Mouse (Mus musculus): Measurements from ENCODE around the gene Spock2. TPM values are rescaled to one million over a fixed set of nuclear protein-coding genes. Genes with fewer than 3 reads are reported as not detected.

Spock2 gene
- polyA plus RNA-seq, 1 experiment = 499 TPM

DNA sequence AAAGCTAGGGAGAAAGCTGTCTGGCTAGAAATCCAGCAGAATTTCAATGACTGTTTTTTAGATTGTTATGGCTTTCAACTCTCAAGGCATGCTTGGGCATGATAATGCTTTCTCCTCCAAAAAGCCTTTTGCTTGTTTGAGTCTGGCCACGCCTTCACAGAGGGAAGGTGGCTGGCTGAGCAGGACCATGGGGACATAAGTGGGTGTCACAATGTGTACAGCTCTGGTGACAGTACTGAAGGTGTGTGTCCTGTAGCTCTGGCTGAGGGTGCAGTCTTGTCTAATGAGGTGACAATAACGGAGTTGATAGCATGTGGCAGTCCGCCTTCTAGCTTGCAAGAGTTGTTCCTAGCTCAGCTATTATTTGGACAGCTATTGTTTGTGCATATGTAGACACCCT lies 25.8 kb upstream of the Spock2 start:
- no peaks in the 10 kb centered on the region for H3K27me3 ChIP-seq (ENCODE audit: control insufficient read depth, insufficient read depth, low read length)
- TF ChIP-seq POLR2A (IDR thresholded peaks at IDR 0.05; ENCODE audit: borderline replicate concordance, insufficient read depth, low read length) (no peak), CTCF (IDR thresholded peaks at IDR 0.05; ENCODE audit: borderline replicate concordance, insufficient read depth, low read depth, low read length) (no peak)
- 87% methylated on average over 3 of the region's 3 CpGs for WGBS
- DNase-seq = no peak
- H3K27ac ChIP-seq (ENCODE audit: insufficient read depth, low read length) = no peak overlapping the region
- H3K4me3 ChIP-seq (replicated peaks; ENCODE audit: insufficient read depth, low read depth, low read length) = no peak overlapping the region
- peaks cover 26% of the 10 kb centered on the region for H3K4me1 ChIP-seq (ENCODE audit: control insufficient read depth, insufficient read depth, low read length)

DNA sequence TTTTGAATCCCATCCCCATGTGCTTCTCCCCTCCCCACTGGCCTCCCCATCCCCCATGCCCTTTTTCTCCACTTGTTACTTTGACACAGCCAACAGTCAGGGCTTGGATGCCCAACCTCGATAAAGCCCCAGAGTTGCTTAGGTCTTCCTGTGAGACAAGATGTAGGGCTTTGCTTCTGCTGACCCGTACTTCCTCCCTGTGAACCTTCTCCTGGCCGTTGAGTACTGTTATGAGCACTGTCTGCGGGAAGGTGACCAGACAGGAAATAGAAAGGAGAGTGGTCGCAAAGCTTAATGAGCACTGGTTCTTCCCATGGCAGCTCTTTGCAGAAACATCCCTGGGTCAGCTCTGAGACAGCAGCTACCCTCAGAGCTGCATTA lies 25.4 kb upstream of the Spock2 start:
- H3K4me3 ChIP-seq (replicated peaks; ENCODE audit: insufficient read depth, low read depth, low read length) = no peak overlapping the region
- TF ChIP-seq POLR2A (IDR thresholded peaks at IDR 0.05; ENCODE audit: borderline replicate concordance, insufficient read depth, low read length) = no peak
- no peak for TF ChIP-seq CTCF (IDR thresholded peaks at IDR 0.05; ENCODE audit: borderline replicate concordance, insufficient read depth, low read depth, low read length)
- H3K27me3 ChIP-seq (ENCODE audit: control insufficient read depth, insufficient read depth, low read length) = no peaks in the 10 kb centered on the region
- DNase-seq = no peak
- peak overlapping the region; percentile 69; the same call in 1 of the 2 replicates for H3K27ac ChIP-seq (ENCODE audit: insufficient read depth, low read length)
- WGBS = 63% methylated on average over 5 of the region's 5 CpGs
- H3K4me1 ChIP-seq (ENCODE audit: control insufficient read depth, insufficient read depth, low read length) = peaks cover 26% of the 10 kb centered on the region

DNA sequence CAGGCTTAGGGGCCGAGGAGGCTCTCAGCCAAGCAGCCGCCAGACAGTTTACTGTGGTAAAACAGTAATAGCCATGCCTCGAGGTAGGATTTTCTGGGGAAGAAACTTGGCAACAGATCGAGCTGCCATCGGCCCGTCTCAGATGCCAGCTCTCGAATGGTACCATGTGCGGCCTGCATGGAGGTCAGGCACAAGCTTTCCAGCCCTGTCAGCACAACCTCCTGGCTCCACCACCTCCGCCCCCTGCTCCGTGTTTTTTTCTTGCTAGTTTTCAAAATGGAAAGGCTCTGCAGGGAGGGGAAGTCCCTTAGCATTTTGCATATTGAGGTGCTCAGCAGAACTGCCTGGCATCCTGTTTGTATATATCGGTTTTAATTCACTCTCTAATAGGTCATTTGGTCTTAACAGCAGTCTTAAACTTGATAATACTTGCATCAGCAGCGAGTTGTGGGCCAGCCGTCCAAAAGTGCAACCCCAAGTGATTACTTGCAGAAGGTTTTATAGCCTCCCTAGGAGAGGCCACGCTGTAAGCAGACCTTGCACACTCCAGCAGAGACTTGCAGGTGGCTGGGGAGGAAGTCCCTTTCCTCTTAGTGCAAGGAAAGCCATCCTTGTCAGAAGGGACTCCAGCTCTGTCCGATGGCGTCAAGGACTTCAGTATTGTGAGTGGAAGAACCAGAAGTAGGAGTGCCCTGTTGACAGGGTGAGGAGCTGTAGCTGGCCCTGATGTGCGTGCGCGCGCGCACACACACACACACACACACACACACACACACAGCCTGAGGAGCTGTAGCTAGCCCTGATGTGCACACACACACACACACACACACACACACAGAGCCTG lies 24.8 kb upstream of the Spock2 start:
- TF ChIP-seq POLR2A (IDR thresholded peaks at IDR 0.05; ENCODE audit: borderline replicate concordance, insufficient read depth, low read length) (no peak), CTCF (IDR thresholded peaks at IDR 0.05; ENCODE audit: borderline replicate concordance, insufficient read depth, low read depth, low read length) (no peak)
- Histone ChIP-seq H3K27ac (ENCODE audit: insufficient read depth, low read length) (peak overlapping the region; percentile 69), H3K4me3 (replicated peaks; ENCODE audit: insufficient read depth, low read depth, low read length) (no peak overlapping the region), H3K27me3 (ENCODE audit: control insufficient read depth, insufficient read depth, low read length) (no peaks in the 10 kb centered on the region), H3K4me1 (ENCODE audit: control insufficient read depth, insufficient read depth, low read length) (peaks cover 26% of the 10 kb centered on the region)
- 51% methylated on average over 21 of the region's 21 CpGs for WGBS
- DNase-seq = peak; percentile 36 to 45

DNA sequence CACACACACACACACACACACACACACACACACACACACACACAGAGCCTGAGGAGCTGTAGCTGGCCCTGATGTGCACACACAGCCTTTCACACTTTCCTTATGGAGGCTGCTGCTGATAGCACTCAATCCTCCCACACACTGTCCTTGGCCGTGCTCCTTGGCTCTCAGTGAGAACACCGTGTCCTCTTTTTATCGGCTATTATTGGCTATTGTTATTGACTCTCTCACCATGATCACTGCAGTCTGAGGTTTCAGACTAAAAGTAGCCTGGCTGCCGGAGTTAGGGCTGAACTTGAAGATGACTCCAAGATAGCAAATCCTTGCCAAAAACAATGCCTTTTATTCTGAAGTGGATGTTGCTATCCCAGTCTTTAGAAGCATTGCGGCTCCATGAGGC lies 24.1 kb upstream of the Spock2 start:
- peak; percentile 33 to 63 for DNase-seq
- Histone ChIP-seq H3K27me3 (ENCODE audit: control insufficient read depth, insufficient read depth, low read length) (no peaks in the 10 kb centered on the region), H3K4me3 (replicated peaks; ENCODE audit: insufficient read depth, low read depth, low read length) (no peak overlapping the region), H3K4me1 (ENCODE audit: control insufficient read depth, insufficient read depth, low read length) (peaks cover 26% of the 10 kb centered on the region), H3K27ac (ENCODE audit: insufficient read depth, low read length) (peak overlapping the region; percentile 69; the same call in 1 of the 2 replicates)
- no peak for TF ChIP-seq POLR2A (IDR thresholded peaks at IDR 0.05; ENCODE audit: borderline replicate concordance, insufficient read depth, low read length)
- WGBS = 24% methylated on average over 5 of the region's 5 CpGs

DNA sequence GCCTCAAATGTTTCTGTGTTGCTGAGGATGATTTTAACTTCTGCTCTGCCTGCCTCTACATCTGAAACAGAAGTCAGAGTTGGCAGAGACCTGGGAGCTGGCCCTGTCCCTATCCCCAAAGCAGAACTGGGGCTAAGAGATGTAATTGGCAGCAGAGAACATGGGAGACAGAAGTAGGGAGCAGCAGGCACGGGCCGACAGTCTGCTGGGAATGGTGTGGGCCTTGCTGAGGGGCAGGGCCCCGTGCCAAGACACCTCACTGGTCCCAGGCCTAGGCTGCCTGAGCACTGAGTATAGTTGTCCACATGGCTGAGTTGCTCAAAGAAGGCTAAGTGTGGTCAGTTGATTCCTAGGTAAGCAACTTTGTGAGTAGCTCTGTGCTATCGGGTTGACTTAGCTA lies 22.0 kb upstream of the Spock2 start:
- peak; percentile 47 to 65 for DNase-seq
- no peak overlapping the region for H3K27ac ChIP-seq (ENCODE audit: insufficient read depth, low read length)
- H3K4me3 ChIP-seq (replicated peaks; ENCODE audit: insufficient read depth, low read depth, low read length) = no peak overlapping the region
- no peak for TF ChIP-seq POLR2A (IDR thresholded peaks at IDR 0.05; ENCODE audit: borderline replicate concordance, insufficient read depth, low read length)
- TF ChIP-seq CTCF (IDR thresholded peaks at IDR 0.05; ENCODE audit: borderline replicate concordance, insufficient read depth, low read depth, low read length) = no peak
- H3K27me3 ChIP-seq (ENCODE audit: control insufficient read depth, insufficient read depth, low read length) = no peaks in the 10 kb centered on the region
- H3K4me1 ChIP-seq (ENCODE audit: control insufficient read depth, insufficient read depth, low read length) = peaks cover 26% of the 10 kb centered on the region
- WGBS = 27% methylated on average over 4 of the region's 4 CpGs

DNA sequence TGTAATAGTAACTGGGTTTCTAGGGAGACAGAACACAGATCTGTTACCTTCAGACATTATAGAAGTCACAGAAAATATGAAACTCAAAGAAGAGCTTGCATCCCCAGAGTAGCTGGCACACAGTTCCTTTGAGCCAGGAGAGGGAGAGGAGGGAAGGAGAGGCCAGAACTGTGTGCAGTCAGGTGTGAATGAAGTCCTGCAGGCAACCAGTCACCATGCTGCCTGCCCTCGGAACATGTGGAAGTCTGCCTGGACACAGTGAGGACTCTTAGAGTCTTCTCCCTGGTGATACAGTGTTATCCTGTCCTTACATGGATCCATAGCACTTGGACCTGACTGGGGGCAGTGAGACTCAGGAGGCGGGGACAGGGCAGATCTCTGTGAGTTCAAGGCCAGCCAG lies 13.7 kb upstream of the Spock2 start:
- no peak for TF ChIP-seq POLR2A (IDR thresholded peaks at IDR 0.05; ENCODE audit: borderline replicate concordance, insufficient read depth, low read length)
- 69% methylated on average over 2 of the region's 2 CpGs for WGBS
- H3K4me1 ChIP-seq (ENCODE audit: control insufficient read depth, insufficient read depth, low read length) = peaks cover 5% of the 10 kb centered on the region
- H3K27me3 ChIP-seq (ENCODE audit: control insufficient read depth, insufficient read depth, low read length) = no peaks in the 10 kb centered on the region
- no peak overlapping the region for H3K27ac ChIP-seq (ENCODE audit: insufficient read depth, low read length)
- H3K4me3 ChIP-seq (replicated peaks; ENCODE audit: insufficient read depth, low read depth, low read length) = no peak overlapping the region
- DNase-seq = no peak

DNA sequence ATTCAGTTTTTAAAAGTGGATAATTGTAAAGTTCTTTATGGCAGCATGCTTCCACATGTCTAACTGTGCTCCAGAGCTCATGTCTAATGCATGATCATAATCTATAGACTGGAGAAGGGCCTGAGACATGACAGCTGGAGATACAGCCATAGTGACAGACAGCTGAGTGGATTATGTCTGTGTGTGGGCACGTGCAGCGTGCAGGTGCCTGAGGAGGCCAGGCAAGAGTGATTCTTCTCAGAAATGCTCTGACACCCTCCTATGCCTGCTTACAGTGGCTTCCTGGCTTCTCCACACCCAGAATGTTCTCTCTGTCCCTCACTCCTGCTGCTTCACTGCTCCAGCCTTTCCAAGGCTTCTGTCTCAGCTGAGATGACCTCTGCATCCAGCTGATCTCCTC lies 12.3 kb upstream of the Spock2 start:
- Histone ChIP-seq H3K4me1 (ENCODE audit: control insufficient read depth, insufficient read depth, low read length) (peaks cover 6% of the 10 kb centered on the region), H3K27me3 (ENCODE audit: control insufficient read depth, insufficient read depth, low read length) (no peaks in the 10 kb centered on the region), H3K4me3 (replicated peaks; ENCODE audit: insufficient read depth, low read depth, low read length) (no peak overlapping the region), H3K27ac (ENCODE audit: insufficient read depth, low read length) (no peak overlapping the region)
- TF ChIP-seq CTCF (IDR thresholded peaks at IDR 0.05; ENCODE audit: borderline replicate concordance, insufficient read depth, low read depth, low read length) (no peak), POLR2A (IDR thresholded peaks at IDR 0.05; ENCODE audit: borderline replicate concordance, insufficient read depth, low read length) (no peak)
- no peak for DNase-seq
- 74% methylated on average over 2 of the region's 2 CpGs for WGBS

DNA sequence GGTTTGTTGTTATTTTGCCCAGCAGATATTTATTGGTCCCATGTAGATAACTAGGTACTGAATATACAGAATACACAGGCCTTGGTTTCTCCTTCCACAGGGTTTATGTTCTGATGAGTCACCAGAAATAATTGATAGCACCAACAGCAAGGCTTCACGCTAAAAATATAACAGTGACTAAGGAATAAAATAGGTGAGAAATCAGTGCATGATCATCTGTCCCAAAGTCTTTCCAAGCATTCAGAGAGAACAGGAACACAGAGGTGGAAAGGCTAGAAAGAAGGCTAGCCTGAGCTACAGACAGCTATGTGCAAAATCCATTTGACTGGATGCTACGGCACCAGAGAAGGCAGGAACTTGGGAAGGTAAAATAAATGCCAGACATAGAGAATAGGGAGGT lies 10.5 kb upstream of the Spock2 start:
- WGBS = 97% methylated on average over 2 of the region's 2 CpGs
- no peak for TF ChIP-seq POLR2A (IDR thresholded peaks at IDR 0.05; ENCODE audit: borderline replicate concordance, insufficient read depth, low read length)
- no peak for TF ChIP-seq CTCF (IDR thresholded peaks at IDR 0.05; ENCODE audit: borderline replicate concordance, insufficient read depth, low read depth, low read length)
- no peaks in the 10 kb centered on the region for H3K27me3 ChIP-seq (ENCODE audit: control insufficient read depth, insufficient read depth, low read length)
- DNase-seq = no peak
- no peak overlapping the region for H3K27ac ChIP-seq (ENCODE audit: insufficient read depth, low read length)
- H3K4me1 ChIP-seq (ENCODE audit: control insufficient read depth, insufficient read depth, low read length) = peaks cover 6% of the 10 kb centered on the region
- H3K4me3 ChIP-seq (replicated peaks; ENCODE audit: insufficient read depth, low read depth, low read length) = no peak overlapping the region

Data from cerebellum, adult 2 months (tissue).